Mouse (Mus musculus): ENCODE results near the gene Abhd13.

Abhd13 gene

GRCm38 (mm10) chr8:10017231-10017630 is 39.7 kb downstream of the Abhd13 start:
- DNase-seq = peak in 1 of 2 experiments; percentile 18

- no peak for DNase-seq
Measured at GRCm38 (mm10) chr8:10030320-10031060, 53.0 kb downstream of the Abhd13 start.

GRCm38 (mm10) chr8:10031177-10031576 is 53.7 kb downstream of the Abhd13 start:
- no peak for DNase-seq

GRCm38 (mm10) chr8:10040866-10041265 is 63.4 kb downstream of the Abhd13 start:
- peak; percentile 20 to 38 for DNase-seq
